Mouse (Mus musculus): ENCODE results near the gene Camk2n2.
A peak's percentile ranks its signal among the peaks of the same experiment; 100 is the strongest.
"Not testable (repeated sequence)": the region's sequence is repeated elsewhere in the genome, so short reads cannot be mapped to it uniquely, and the experiment has no call there.

Gene Camk2n2

GRCm38 (mm10) chr16:20621191-20621990 is at the start of gene Camk2n2:
Camk2n2 (minus strand) TSS chr16:20621287.
- peak; percentile 45 for DNase-seq (ENCODE audit: low spot score)

DNA sequence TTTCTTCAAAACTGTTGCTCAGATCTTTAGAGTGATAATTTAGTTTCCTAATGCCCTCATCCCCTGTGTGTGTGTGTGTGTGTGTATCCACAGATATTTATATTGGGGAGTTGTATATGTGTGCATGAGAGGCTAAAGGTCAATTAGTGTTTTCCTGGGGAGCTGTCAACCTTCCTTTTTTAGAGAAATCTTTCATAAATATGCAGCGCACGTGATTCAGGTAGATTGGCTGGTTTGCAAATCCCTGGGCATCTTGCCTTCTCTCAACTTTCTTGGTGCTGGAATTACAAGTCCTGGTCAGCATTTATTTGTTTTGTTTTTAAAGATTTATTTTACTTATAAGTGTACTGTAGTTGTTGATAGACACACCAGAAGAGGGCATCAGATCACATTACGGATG is 49.2 kb upstream of the Camk2n2 start:
- no peak for DNase-seq (ENCODE audit: low spot score)

DNA sequence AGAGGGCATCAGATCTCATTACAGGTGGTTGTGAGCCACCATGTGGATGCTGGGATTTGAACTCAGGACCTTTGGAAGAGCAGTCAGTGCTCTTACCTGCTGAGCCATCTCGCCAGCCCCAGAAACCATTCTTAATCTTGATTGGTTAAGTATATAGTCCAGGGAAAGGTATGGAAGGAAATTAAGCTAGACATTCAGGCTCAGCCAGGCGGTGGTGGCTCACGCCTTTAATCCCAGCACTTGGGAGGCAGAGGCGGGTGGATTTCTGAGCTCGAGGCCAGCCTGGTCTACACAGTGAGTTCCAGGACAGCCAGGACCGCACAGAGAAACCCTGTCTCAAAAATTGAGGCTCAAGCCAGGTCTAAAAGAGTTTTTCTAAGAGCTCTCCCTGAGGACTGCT is 46.9 kb upstream of the Camk2n2 start, which contains the start of gene Eif4g1:
TSS of gene Eif4g1 (plus strand) at position 301 of the 400 bp plus-strand sequence.
- DNase-seq (ENCODE audit: low spot score) = not testable (repeated sequence)

- no peak for DNase-seq (ENCODE audit: low spot score)
Measured at GRCm38 (mm10) chr16:20657661-20658060, 36.6 kb upstream of the Camk2n2 start.

DNA sequence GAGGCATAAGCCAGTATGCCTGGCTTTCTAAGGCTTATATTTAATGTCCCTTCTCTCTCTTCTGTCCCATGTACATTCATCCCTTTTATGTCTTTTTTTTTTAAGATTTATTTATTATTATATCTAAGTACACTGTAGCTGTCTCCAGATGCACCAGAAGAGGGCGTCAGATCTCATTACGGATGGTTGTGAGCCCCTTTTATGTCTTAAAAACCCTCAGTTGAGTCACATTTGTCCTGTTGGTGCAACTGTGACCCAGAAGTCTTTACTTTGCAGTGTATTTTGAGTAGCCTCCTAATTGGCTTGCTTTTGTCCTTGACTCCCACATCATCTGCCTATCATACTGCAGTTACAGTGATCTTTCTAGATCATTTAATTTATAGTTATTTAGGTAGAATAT is 32.2 kb upstream of the Camk2n2 start:
- no peak for DNase-seq (ENCODE audit: low spot score)

GRCm38 (mm10) chr16:20651947-20652310 is 30.8 kb upstream of the Camk2n2 start:
- no peak for DNase-seq (ENCODE audit: low spot score)

DNA sequence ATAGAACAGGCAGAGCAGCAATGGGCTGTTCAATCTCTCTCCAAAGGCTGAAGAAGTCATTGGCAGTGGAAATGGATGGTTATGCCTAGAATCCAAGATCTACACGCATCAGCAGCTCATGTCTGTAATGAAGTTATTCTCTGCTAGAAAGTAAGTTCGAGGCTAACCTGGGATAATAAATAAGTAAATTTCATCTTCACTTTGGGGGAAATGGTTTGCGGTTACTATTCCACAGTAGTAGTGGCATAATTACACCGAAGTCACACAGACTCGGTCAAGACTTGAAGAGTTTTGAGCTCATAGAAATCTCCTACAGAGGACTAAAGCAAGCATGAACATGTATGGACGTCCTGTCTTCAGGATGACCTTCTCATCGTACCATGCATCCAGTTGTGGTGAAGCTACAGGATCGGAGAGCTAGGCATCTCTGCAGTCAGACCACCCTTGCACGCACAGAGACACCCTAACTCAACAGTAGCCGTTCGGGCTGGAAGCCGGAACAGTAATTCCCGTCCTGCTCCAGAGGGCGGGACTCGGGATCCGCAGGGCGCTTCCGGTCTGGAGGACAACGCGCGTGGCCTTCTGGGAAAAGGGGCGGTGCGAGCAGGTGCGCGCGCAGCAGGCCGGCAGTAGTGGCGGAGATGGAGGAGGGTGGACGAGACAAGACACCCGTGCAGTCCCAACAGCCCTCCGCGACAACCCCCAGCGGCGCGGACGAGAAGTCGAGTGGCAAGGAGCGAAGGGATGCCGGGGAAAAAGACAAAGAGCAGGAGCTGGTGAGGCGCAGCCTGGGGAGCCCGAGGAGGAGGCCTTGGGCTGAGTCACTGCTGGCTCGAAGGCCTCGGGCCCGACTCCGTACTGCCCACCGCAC is 30.2 kb upstream of the Camk2n2 start, which contains the start of gene Psmd2:
TSS of gene Psmd2 (plus strand) at position 577 of the 871 bp plus-strand sequence.
- peak; percentile 91 for DNase-seq (ENCODE audit: low spot score)

DNA sequence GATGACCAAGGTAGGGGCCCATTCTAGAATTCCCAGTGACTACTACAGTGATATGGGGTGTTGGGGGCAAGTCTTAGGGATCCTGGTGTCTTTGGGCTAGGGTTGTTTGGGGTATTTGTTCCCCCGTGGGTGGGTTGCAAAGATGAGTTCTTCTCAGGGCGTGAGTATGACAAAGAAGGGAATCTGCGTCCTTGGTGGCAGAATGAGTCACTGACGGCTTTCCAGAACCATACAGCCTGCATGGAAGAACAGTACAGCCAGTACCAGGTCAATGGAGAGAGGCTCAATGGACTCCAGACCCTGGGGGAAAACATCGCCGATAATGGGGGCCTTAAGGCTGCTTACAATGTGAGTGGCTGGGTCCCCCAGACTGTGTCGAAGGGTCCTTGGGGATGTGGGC is 22.8 kb upstream of the Camk2n2 start:
- DNase-seq (ENCODE audit: low spot score) = no peak

DNA sequence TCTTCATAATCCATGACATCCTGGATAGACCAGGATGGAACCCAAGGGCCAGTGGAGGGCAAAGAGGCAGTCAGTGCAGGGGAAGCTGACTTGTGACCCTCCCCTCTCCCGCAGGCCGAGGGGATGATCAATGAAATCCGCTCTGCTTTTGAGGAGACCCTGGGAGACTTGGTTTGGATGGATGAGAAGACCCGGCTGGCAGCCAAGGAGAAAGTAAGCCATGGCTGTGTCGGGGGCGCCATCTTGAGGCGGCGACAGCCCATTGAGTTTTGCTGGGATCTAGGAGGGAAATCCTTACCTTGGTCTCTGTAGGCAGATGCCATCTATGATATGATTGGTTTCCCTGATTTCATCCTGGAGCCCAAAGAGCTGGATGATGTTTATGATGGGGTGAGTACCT is 21.1 kb upstream of the Camk2n2 start:
- peak; percentile 36 for DNase-seq (ENCODE audit: low spot score)

GRCm38 (mm10) chr16:20638367-20638766 is 17.3 kb upstream of the Camk2n2 start:
- no peak for DNase-seq (ENCODE audit: low spot score)

GRCm38 (mm10) chr16:20637410-20637809 is 16.3 kb upstream of the Camk2n2 start:
- DNase-seq (ENCODE audit: low spot score) = no peak

GRCm38 (mm10) chr16:20629731-20630634 is 8.9 kb upstream of the Camk2n2 start, which contains the start of gene Ece2:
Ece2 (plus strand) TSS chr16:20629828.
- no peak for DNase-seq (ENCODE audit: low spot score)

GRCm38 (mm10) chr16:20628871-20629391 is 7.8 kb upstream of the Camk2n2 start:
- no peak for DNase-seq (ENCODE audit: low spot score)

DNA sequence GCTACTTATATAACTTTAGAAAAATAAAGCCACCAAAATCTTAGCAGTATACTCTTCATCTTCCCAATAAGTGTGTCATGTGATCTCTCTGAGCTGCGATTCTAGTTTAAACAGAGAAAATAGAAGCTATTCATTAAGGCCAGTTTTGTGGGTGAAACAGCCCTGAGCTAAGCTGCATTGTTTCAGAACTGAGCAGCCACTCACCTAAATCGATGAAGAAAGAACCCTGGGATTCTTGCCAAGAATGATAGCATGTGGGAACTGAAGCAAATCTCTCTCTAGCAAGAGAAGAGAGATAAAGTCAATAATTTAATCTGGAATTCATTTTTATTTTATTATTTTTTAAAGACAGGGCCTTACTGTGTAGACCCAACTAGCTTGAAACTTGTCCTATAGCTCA is 2.1 kb upstream of the Camk2n2 start:
- DNase-seq (ENCODE audit: low spot score) = no peak

- DNase-seq (ENCODE audit: low spot score) = no peak
Measured at GRCm38 (mm10) chr16:20621991-20622685, 1.1 kb upstream of the Camk2n2 start.

- DNase-seq (ENCODE audit: low spot score) = no peak
Measured at GRCm38 (mm10) chr16:20620751-20621190, 316 bp downstream of the Camk2n2 start.

GRCm38 (mm10) chr16:20620399-20620735 is 720 bp downstream of the Camk2n2 start:
- no peak for DNase-seq (ENCODE audit: low spot score)

- peak; percentile 22 for DNase-seq (ENCODE audit: low spot score)
Measured at GRCm38 (mm10) chr16:20619541-20620398, 1.3 kb downstream of the Camk2n2 start.

DNA sequence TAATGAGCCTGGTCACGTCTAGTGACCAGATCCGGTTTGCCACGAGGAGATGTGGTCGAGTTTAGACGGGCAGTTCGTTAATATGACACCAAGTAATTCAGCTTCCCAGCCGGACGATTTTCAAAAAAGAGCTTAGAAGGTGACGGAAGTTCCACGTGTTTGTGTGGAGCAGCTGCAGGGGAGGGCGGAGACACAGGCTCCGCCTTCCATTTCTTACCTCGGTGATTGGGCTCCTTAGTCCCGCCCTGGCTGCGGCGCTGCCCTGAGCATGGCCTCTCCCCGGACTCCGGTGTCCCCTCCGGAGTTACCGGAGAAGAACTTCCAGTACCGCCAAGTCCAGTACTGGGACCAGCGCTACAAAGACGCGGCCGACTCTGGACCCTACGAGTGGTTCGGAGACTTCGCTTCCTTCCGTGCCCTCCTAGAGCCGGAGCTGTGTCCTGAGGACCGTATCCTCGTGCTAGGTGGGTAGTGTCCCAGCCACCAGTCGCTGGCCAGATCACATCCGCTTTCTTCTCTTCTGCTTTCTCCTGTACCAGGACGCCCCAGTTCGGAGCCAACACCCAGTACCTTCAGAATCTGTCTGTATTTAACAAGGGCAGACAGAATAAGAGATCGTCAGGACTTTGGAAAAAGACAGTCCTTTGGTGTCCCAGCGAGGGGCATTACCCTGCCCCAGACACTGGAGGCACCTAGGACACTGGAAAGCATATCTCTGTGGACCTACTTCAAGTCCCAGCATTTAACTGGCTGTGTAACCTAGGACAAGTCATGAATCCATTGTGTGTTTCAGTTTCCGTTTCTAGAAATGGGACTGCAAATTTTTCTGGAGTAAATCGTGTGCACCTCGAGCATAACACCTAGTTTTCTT is 9.5 kb downstream of the Camk2n2 start, which contains the start of the genes Eef1akmt4, Gm49333 and Alg3:
TSS of gene Eef1akmt4 (plus strand) at position 237 of the 871 bp plus-strand sequence.
TSS of gene Gm49333 (plus strand) at position 254 of the 871 bp plus-strand sequence.
TSS of gene Alg3 (minus strand) at position 379 of the 871 bp plus-strand sequence.
- DNase-seq (ENCODE audit: low spot score) = peak; percentile 89

Data from c-Kit-positive CD71-positive TER-119-positive erythroid progenitor cells, embryonic 14.5 days (primary cell).